Mouse (Mus musculus) retina, postnatal 7 days (tissue): ENCODE data around the gene Syt3.

Source experiments
- DNase-seq: peaks from one replicate; pipeline ENCODE4 v3.0.0-alpha.2; 2012; ENCODE audit warnings: low read depth, low spot score

Gene Syt3

DNA sequence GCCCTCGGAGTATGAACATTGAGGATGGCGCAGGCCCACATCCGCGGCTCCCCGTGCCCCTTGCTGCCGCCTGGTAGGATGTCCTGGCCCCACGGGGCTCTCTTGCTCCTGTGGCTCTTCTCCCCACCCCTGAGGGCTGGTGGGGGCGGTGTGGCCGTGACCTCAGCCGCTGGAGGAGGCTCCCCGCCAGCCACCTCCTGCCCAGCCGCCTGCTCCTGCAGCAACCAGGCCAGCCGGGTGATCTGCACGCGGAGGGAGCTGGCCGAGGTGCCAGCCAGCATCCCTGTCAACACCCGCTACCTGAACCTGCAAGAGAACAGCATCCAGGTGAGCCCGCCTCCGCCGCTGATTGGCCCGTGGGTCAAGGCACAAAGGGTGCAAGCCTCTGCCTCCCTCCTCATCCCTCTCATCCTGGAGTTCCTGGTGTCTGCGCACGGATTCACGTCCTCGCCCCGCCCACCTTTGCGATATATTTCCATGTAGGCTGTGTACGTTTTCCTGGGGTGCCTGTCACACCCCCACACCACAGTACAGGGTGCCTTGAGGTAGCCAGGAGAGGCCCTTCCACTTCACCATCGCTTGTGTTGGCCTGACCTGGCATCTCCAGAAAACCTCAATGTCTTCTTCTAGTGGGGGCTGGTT is 61.1 kb downstream of the Syt3 start:
- no peak for DNase-seq

DNA sequence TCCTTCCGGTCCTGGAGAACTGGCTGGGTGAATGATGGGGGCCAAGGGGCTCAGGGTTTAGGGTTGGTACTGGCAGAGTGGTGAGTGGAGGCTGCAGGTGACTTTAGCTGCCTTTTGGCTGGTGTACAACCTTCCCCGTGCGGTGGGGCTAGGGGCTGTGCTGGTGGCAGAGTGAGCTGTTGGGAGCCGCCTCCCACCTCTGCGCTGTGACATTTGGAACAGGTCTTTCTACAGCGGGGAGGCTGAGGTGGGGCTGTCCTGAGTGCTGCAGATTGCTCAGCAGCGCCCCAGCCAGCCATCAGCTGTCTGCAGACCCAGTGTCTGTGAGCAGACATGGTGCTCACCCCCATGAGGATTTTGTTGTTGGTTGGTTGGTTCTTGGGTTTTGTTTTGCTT is 61.6 kb downstream of the Syt3 start:
- DNase-seq = no peak

DNA sequence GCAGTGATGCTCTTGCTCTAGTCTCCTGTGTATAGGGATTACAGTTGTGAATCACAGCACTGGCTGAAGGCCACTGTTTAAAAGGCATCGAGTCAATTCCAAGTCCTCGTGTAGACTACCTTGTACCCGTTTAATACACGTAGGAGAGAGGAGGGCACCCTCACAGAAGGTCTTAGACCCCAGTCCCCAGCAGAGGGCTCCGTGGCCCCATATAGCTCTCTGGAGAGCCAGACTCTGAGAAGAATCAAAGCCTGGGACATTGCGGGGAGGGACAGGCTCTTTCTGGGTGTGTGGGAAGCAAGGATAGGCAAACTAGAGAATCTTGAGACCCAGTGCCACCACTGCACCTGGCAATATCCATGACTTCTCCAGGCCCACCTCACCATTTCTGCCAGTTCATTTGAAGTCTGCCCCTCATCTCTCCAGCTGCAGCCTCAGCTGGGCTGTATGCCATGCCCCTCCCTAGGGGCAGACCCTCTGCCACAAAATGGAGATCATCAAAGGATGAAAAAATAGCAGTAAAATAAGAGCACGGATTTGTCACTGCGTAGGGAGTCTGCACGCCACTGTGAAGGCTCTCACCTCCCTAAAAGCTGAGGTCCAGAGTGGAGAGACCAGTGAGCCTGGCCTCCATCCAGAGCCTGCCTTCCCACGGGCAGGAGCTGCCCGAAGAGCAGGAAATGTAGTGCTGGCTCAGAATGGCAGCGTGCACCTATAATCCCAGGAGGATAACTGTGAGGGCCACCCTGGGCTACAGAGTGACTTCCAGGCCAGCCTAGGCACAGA is 62.4 kb downstream of the Syt3 start:
- DNase-seq = no peak
